Mouse (Mus musculus) lung, postnatal 0 days (tissue): ENCODE results near the gene Sds. TPM values are rescaled to one million over a fixed set of nuclear protein-coding genes. Genes with fewer than 3 reads are reported as not detected.

Source experiments
- ATAC-seq: fragments of 200-750 bp; cut with Nextera tagmentation; 2 replicates; pipeline ENCODE4 v1.8.0; 2017; ENCODE audit warnings: moderate library complexity
- DNase-seq: peaks from one replicate; pipeline ENCODE4 v3.0.0-alpha.2; 2016; ENCODE audit warnings: low spot score
- H3K27ac ChIP-seq: fragments of 300-500 bp; sonication (generic); 2 replicates; pipeline ENCODE4 v1.5.1; 2014; ENCODE audit warnings: antibody characterized with exemption, mild to moderate bottlenecking, low read length, mixed read lengths
- H3K27me3 ChIP-seq: fragments of 300-500 bp; sonication (generic); replicated peaks from 2 replicates; pipeline ENCODE4 v1.6.1; 2014; ENCODE audit warnings: low read length, mixed read lengths; ENCODE audit not compliant: insufficient read depth
- H3K36me3 ChIP-seq: fragments of 300-500 bp; sonication (generic); 2 replicates; pipeline ENCODE4 v1.6.1; 2014; ENCODE audit warnings: low read length, mixed read lengths; ENCODE audit not compliant: insufficient read depth
- H3K4me1 ChIP-seq: fragments of 300-500 bp; sonication (generic); 2 replicates; pipeline ENCODE4 v1.6.1; 2014; ENCODE audit warnings: antibody characterized with exemption, low read depth, low read length, mixed read lengths; ENCODE audit not compliant: insufficient read depth
- H3K4me2 ChIP-seq: fragments of 300-500 bp; sonication (generic); replicated peaks from 2 replicates; pipeline ENCODE4 v1.6.1; 2014; ENCODE audit warnings: low read depth, mild to moderate bottlenecking, low read length, moderate library complexity, mixed read lengths
- H3K4me3 ChIP-seq: fragments of 300-500 bp; sonication (generic); 2 replicates; pipeline ENCODE4 v1.5.1; 2014; ENCODE audit warnings: low read depth, low read length
- H3K9ac ChIP-seq: fragments of 300-500 bp; sonication (generic); replicated peaks from 2 replicates; pipeline ENCODE4 v1.6.1; 2014; ENCODE audit warnings: low read depth, mild to moderate bottlenecking
- H3K9me3 ChIP-seq: fragments of 300-500 bp; sonication (generic); 2 replicates; pipeline ENCODE4 v1.6.1; 2016; ENCODE audit warnings: low read length, mixed read lengths
- CTCF ChIP-seq: IDR thresholded peaks from 2 replicates; pipeline ENCODE4 v1.5.1; 2016; ENCODE audit warnings: antibody characterized with exemption, mild to moderate bottlenecking
- EP300 ChIP-seq: IDR thresholded peaks from 2 replicates; pipeline ENCODE4 v1.6.1; 2016; ENCODE audit warnings: antibody characterized with exemption, mild to moderate bottlenecking, control low read depth
- WGBS: fragments of 180-500 bp; shearing (Covaris S2); extraction: QIAGEN DNeasy Blood & Tissue Kit; methylation state at CpG from one replicate; pipeline ENCODE4 v1.1.7; 2014; 5-methylcytosine and 5-hydroxymethylcytosine counted together
- polyA plus RNA-seq: library from polyadenylated mRNA; unstranded; fragments of >200 nt; fragmentation: Nextera tagmentation; extraction: Ambion mirVana; gene quantifications from 2 replicates; pipeline ENCODE4 v1.2.1, GENCODE M21; 2015

The Sds gene
- polyA plus RNA-seq = not detected in 2 replicates

DNA sequence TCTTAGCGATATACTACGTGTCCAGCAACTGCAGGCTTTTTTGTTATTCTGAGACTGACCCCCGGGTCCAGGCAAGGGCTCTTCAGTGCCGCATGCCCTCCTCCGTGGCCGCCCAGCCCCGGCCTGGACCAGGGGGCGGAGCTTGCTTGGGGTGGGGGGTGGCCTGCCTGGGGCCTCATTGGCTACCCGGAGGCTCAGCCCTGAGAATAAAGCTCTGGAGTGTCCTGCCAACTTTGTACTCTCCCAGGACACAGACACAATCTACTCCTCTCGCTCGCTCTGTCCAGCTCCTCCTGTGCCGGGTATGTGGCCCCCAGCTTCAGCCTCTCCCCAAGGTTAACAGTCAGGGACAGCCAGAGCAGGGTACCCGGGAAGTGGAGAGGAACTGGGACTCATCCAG, at the start of gene Sds:
Sds (plus strand) TSS at position 231 of the 400 bp plus-strand sequence.
- ATAC-seq (peak; percentile 19), DNase-seq (no peak)
- Histone ChIP-seq H3K4me3 (no peak within 1 kb of the TSS), H3K9ac (no peak within 1 kb of the TSS), H3K27me3 (no peaks in the 10 kb centered on the region), H3K27ac (no peak within 1 kb of the TSS), H3K9me3 (no peaks in the 10 kb centered on the region), H3K4me1 (no peaks in the 10 kb centered on the region), H3K36me3 (no peaks in the 10 kb centered on the region), H3K4me2 (no peak within 1 kb of the TSS)
- WGBS = 12% methylated on average over 13 of the region's 13 CpGs
- no peak for TF ChIP-seq CTCF
- no peak for TF ChIP-seq EP300

DNA sequence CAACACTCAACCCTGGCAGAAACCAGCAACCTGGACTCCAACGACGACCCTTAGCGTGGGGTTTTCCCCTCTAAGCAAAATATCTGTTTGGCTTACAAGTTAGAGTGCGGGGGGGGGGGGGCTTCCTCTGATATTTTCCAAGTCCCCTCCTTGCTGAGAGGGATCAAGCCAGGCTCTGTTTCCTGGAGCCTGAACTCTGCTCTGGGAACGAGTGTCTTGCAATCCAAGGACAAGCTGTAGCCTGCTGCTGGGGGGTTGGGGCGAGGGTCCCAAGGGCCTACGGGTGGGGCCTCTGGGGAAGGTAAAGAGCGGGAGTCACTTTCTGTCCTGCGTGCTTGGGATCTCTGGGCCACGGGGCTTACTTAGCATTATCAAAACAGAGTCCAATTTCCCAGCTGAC, 49.8 kb upstream of the Sds start:
- Histone ChIP-seq H3K9me3 (no peaks in the 10 kb centered on the region), H3K4me3 (no peak overlapping the region), H3K4me1 (no peaks in the 10 kb centered on the region), H3K9ac (no peak overlapping the region), H3K27ac (no peak overlapping the region), H3K36me3 (no peaks in the 10 kb centered on the region), H3K27me3 (peaks cover 75% of the 10 kb centered on the region), H3K4me2 (no peak overlapping the region)
- no peak for ATAC-seq
- DNase-seq = no peak
- no peak for TF ChIP-seq EP300
- no peak for TF ChIP-seq CTCF
- WGBS = under 1% methylated on average over 10 of the region's 10 CpGs

DNA sequence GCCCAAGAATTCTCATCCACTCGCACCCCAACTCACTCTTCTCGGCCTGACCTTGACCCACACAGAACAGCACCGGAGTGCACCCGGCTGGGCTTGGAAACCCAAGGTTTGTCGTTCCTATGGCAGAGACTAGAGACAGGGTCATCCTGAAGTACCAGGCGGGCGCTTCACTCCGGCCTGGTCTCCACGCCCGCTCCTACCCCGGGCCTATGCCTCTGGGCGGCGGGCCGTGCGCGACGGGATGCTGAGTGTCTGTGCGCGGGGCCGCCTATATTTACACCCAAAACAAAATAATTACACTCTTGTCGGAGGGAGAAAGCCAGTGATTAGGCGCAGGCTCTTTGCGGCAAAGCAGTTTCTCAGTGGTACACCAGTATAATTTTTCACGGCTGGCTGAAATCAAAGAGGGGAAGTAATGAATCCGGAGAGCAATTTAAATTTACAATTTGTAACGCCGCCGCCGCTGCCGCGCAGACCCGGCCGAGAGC, 48.8 kb upstream of the Sds start:
- Histone ChIP-seq H3K4me2 (no peak overlapping the region), H3K27me3 (peaks cover 85% of the 10 kb centered on the region), H3K4me3 (no peak overlapping the region), H3K9me3 (no peaks in the 10 kb centered on the region), H3K27ac (no peak overlapping the region), H3K36me3 (no peaks in the 10 kb centered on the region), H3K9ac (no peak overlapping the region), H3K4me1 (no peaks in the 10 kb centered on the region)
- WGBS = under 1% methylated on average over 33 of the region's 33 CpGs
- DNase-seq (no peak), ATAC-seq (no peak)
- TF ChIP-seq CTCF (no peak), EP300 (no peak)

DNA sequence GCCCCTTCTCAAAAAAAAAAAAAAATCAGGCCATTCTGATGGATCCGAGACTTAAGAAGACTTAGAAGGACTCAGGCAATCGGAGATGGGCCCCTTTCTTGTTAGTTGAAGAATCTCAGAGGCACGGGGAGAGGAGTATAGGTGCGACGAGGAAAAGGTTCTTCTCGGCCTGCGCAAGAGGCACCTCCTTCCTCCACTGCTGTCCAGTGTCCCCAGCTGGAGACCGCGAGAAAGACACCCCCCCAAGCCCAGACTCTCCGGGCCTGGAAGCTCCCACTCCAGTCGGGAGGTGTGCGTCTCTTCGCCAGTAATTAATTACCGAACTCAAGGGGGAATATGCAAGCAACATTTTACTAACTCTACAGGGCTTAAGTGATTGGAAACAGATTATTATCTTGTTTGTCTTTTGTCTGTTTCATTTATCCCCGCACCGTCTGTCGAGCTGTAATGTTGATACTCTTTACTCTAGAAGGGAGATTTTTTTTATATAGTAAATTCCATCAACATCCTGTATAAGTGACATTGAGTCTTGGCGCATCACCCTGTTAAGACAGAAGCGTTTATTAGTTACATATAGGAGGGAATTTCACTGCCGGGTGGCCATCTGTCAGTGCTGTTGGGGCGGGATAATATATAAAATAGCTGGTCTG, 48.0 kb upstream of the Sds start:
- Histone ChIP-seq H3K9me3 (no peaks in the 10 kb centered on the region), H3K4me3 (no peak overlapping the region), H3K4me2 (no peak overlapping the region), H3K27me3 (peaks cover 86% of the 10 kb centered on the region), H3K36me3 (no peaks in the 10 kb centered on the region), H3K27ac (no peak overlapping the region), H3K9ac (no peak overlapping the region), H3K4me1 (no peaks in the 10 kb centered on the region)
- ATAC-seq (no peak), DNase-seq (no peak)
- WGBS = 2% methylated on average over 21 of the region's 21 CpGs
- no peak for TF ChIP-seq CTCF
- no peak for TF ChIP-seq EP300

DNA sequence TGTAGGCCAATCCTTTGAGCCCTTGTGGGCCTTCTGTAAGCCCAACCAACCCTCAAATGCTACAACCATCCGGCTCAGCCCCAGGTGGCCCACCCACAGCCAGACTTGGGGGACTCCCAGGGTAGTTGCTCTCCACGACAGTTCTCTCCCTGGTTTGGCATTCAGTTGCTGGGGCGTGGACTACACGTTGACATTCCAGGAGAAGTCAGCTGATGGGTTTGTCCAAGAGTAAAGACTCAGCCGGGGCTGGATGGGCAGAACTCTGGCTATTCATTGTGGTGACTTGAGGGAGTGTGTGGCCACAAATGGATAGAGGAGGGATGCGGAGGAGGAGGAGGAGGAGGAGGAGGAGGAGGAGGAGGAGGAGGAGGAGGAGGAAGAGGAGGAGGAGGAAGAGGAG, 47.3 kb upstream of the Sds start:
- ATAC-seq (no peak), DNase-seq (no peak)
- TF ChIP-seq EP300 (no peak), CTCF (no peak)
- H3K4me3 ChIP-seq = no peak overlapping the region
- no peak overlapping the region for H3K9ac ChIP-seq
- H3K27ac ChIP-seq = no peak overlapping the region
- peaks cover 86% of the 10 kb centered on the region for H3K27me3 ChIP-seq
- H3K4me1 ChIP-seq = no peaks in the 10 kb centered on the region
- H3K4me2 ChIP-seq = no peak overlapping the region
- H3K9me3 ChIP-seq = no peaks in the 10 kb centered on the region
- no peaks in the 10 kb centered on the region for H3K36me3 ChIP-seq
- 1% methylated on average over 5 of the region's 6 CpGs for WGBS

DNA sequence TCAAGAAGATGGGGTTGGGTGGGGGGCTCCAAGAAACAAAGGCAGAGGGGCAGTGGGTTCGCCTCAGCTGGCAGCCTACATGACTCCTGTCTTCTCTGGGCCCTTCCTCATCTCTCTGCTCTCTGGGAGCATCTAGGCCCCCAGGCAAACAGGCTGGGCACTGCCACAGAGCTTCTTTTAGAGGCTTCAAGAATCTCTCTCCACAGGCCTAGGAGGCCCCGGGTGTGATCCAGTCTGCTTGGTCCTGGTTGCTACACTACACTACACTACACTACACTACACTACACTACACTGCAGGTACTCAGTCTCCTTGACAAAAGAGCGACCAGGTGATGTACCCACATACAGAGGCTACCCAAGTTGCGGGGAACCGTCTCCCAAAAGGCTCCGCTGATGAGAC, 46.6 kb upstream of the Sds start:
- Histone ChIP-seq H3K27me3 (peaks cover 86% of the 10 kb centered on the region), H3K4me1 (no peaks in the 10 kb centered on the region), H3K4me2 (no peak overlapping the region), H3K36me3 (no peaks in the 10 kb centered on the region), H3K9me3 (no peaks in the 10 kb centered on the region), H3K9ac (no peak overlapping the region), H3K4me3 (no peak overlapping the region), H3K27ac (no peak overlapping the region)
- DNase-seq (no peak), ATAC-seq (no peak)
- TF ChIP-seq CTCF = no peak
- no peak for TF ChIP-seq EP300
- WGBS = 3% methylated on average over 6 of the region's 6 CpGs
